Mouse (Mus musculus) cortical plate, adult 2 months (tissue): Measurements from ENCODE around the gene Coro7.

Experiments used
- CTCF ChIP-seq: fragments of 200-500 bp; IDR thresholded peaks from 2 replicates; pipeline ENCODE4 v1.5.1; 2011; ENCODE audit warnings: mild to moderate bottlenecking, control low read depth, low read length; ENCODE audit not compliant: insufficient read depth; ENCODE audit errors: extremely low read depth
- POLR2A ChIP-seq: fragments of 200-500 bp; IDR thresholded peaks from 2 replicates; pipeline ENCODE4 v1.6.1; 2011; ENCODE audit warnings: mild to moderate bottlenecking, low read length, control low read depth; ENCODE audit not compliant: insufficient read depth; ENCODE audit errors: extremely low read depth

DNA sequence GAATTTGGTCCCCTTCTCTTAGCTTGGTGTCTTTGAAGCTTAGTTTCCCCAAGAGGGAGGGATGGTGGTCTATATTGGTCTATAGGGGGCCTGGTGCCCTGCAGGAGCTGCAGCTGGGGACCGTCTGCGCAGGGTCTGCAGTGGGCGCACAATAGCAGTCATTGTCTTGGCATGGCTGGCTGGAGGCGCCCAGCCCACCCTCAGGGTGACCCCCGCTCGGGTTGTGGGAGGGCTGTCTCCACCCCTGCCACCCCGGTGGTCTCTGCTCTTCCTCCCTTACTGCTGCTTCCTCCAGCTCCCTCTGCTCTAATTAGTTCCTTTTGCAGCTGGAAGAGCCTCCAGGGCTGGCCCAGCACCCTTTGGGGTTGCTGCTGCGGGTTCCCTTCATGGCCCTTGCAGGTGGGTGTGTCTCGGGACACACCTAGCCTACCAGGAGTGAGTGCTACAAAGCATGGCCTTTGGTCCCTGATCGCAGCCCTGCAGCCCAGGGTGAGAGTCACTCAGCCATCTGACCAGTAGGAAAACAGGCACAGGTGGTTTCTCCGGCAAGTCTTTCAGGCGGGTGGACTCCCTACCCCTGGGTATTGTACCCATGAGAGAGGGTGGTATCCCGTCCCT is 74.0 kb downstream of the Coro7 start:
- TF ChIP-seq CTCF, result no peak
- TF ChIP-seq POLR2A, result no peak
